Mouse (Mus musculus): Measurements from ENCODE around the gene Igsf9b.
A peak's percentile ranks its signal among the peaks of the same experiment; 100 is the strongest.

Gene Igsf9b

GRCm38 (mm10) chr9:27294380-27294779 is 4.6 kb upstream of the Igsf9b start:
- DNase-seq, result no peak

DNA sequence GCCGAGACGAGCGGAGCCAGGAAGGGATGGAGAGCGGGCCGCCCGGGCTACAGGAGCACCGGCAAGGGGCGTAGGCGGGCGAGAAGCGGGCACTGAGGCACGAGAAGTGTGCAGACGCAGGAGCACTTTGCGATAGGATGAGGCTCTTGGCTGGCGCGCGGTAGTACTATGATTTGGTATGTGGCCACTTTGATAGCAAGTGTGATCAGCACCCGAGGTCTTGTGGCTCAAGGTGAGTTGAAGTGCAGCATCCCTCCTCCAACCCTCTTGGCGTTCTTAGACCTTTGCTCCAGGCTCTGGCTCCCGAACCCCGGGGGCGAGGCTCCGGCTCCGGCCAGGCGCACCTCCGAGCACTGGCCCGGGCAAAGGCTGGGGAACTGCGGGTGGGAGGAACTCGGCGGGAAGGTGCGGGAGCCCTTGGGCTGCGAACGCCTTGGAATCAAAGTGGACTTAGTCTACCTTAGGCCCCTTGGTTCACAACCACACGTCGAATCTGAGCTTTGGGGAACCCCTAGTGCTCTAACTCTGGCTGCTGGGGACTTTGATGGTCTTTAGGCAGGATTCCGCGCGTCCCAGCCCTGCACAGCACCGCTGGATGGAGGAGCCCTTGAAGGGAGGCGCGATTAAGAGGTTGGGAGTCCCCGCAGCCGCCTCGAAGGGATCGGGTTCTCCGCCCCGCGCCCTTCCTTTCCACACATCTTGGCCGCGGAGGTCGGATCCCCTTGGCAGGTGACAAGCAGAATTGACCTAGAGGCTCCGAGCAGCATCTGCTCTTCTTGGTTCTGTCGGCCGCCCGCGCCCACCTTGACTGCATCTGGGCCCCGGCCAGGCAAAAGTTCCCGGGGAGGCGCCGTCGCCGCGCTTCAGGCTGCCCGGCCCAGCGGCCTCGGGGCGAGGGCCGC is 533 bp downstream of the Igsf9b start:
- DNase-seq, result peak; percentile 66 to 70

- DNase-seq, result peak; percentile 79 to 80
Observed at GRCm38 (mm10) chr9:27300188-27300691, 1.2 kb downstream of the Igsf9b start.

GRCm38 (mm10) chr9:27300698-27301097 is 1.7 kb downstream of the Igsf9b start:
- DNase-seq, result peak in 1 of 2 experiments; percentile 42

GRCm38 (mm10) chr9:27301486-27301885 is 2.5 kb downstream of the Igsf9b start:
- peak in 1 of 2 experiments; percentile 42 for DNase-seq

- DNase-seq, result peak; percentile 54
Observed at GRCm38 (mm10) chr9:27302291-27302690, 3.3 kb downstream of the Igsf9b start.

- DNase-seq, result peak; percentile 59 to 62
Observed at GRCm38 (mm10) chr9:27303571-27304484, 4.8 kb downstream of the Igsf9b start.

DNA sequence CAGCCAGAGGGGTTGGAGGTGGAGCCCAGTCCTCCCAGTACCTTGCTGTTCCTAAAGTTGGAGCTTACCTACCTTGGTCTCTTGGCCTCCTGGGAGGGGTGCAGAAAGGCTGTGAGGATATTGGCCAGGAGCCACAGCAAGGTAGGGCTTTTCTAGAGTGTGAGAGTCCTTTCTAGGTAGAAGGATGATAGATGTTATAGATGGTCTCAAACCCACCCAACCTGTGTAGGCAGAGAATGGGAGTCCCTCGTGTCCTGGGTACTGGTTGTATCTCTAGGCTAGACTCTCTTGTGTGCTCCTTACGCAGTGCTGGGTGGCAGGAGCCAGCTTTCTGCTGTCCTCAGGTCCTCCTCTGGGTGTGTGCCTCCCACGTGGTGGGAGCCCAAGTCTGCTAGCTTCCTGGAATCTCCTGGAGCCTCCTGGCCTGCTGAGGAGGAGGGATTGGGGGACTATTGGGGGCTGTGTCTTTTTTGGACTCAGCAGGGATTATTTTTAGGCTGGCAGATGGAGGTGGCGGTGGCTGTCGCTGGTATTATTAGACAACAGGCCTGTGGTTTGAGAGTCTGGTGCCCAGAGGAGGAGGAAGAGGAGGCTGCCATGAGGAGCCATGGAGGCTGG is 5.6 kb downstream of the Igsf9b start:
- peak in 1 of 2 experiments; percentile 56 for DNase-seq

GRCm38 (mm10) chr9:27305502-27305901 is 6.5 kb downstream of the Igsf9b start:
- DNase-seq, result peak; percentile 81 to 86

DNA sequence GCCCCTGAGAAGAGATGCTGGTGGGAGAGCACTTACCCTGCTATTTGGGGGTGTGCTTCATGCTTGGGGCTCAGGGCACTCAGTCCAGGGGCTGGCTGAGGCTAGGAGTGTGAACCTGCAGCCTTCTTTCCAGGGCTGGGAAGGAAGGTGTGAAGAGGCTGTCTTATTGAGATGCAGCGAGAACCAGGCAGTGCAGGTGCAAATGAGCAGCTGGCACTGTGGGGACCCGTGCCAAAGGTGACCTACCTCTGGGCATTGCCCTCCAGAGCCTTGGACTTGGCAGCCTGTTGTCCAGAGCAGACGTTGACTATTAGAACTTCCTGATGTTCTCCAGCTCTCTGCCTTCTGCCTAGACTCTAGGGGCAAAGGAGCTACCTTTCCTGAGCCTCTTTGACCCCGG is 7.6 kb downstream of the Igsf9b start:
- DNase-seq, result peak; percentile 53 to 55

DNA sequence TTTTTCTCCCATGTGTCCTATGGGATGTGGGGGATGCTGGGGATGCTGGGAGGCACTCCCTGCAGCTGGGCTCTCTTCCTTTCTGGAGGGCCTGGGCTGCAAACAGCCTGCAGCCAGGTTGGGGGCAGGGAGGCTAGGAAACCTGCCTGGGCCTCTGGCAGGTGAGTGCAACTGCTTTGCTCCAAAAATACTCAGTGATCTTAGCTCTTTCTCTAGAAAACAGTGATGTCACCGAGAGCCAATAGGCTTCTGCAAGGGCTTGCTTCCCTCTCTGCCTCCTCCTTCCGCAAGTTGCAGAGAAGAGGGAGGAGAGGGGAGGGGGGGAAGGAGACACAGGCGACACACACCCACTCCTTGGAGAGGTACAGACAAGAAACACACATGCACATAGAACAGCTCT is 8.3 kb downstream of the Igsf9b start:
- peak; percentile 78 to 84 for DNase-seq

- peak in 1 of 2 experiments; percentile 40 for DNase-seq
Observed at GRCm38 (mm10) chr9:27308045-27308444, 9.0 kb downstream of the Igsf9b start.

DNA sequence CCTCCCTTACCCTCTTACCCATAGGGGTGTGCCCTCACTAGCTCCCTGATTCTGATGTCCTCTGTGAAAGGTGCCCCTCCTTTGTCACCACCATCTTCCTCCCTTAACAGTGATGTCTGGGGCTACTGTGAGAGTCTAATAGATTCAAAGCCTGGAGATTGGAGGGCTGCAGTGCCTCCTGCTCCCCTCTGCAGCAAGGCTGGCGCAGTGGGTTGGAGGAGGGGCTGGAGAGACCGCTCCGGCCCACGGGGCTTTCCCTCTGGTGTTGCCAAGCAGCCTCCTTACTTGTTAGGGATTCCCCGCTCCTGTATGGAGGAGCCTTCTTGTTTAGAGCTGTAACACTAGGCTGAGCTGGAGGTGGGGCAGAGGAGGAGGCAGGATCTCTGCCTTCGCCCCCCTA is 9.6 kb downstream of the Igsf9b start:
- peak; percentile 56 to 64 for DNase-seq

DNA sequence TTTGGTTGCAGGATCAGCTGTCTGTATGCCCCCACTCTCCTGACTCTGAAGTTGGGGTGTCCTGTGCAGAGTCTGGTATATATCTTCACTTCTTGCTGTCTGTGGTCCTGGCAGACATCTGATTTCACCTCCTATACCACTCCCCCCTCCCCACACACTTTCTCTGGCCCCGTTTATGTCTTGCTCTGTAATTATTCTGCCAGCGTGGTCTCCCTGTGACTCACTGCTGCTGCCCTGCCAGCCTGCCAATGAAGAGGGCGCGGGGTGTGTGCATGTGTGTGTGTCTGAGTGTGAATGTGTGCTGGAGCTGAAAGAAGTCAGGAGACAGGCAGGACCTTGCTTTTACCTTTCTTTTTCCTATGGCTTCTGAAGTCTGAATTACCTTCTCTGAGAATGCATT is 11.0 kb downstream of the Igsf9b start:
- DNase-seq, result peak; percentile 45 to 70

DNA sequence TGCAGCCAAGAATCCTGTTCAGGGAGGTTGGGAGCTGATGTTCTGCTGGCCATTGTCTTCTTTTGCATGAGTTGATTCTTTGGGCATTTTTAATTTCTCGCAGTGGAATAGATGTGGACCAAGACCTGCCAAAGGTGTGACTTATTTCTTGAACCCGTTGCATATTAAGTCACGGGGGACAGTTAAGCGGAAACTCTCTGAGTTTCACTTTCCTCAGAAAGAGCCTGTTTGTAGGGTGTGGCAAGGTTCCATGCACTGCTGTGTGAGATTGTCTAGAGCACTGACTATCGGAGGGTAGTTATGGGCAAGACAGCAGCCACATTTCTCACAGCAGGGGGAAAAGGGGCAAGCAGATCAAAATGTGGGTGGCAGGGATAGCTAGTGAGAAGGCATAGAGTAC is 14.4 kb downstream of the Igsf9b start:
- no peak for DNase-seq

GRCm38 (mm10) chr9:27321267-27321666 is 22.3 kb downstream of the Igsf9b start:
- DNase-seq, result no peak

DNA sequence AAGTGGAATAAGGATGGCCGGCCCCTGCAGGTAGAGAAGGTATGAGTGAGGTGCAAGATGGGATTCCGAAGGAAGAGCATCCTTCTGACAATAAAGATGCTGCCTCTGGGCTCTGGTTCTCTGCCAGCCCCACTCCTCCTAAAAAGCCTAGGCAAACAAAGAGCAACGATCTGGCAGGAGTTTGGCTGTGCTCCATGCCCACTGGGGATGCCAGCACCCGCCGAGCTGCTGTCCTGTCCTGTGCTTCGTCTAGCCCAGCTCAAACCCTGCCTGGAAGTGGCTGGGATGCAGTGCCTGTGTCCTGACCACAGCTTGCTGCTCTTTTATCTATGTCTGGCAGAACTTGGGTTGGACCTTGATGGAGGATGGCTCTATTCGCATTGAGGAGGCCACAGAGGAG is 23.3 kb downstream of the Igsf9b start:
- DNase-seq, result peak; percentile 67 to 76

DNA sequence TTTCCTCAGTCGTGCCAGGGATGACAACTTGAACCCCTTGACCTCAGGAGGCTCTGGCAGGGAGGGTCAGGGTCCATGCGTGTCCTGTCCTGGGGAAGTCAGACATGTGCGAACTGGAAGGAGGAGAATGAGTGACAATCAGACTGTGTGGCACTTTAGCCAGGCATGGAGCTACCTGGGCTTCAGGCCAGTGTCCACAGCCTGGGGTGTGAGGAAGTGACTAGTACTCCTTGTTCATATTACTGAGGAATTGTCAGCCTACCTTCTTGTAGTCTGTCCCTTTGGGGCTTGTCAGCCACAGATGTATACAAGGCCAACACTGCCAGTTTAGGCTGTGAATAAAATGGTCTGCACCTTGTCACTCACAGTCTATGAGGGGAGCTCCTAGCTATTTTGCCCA is 24.4 kb downstream of the Igsf9b start:
- peak; percentile 56 to 65 for DNase-seq

GRCm38 (mm10) chr9:27325920-27326319 is 26.9 kb downstream of the Igsf9b start:
- DNase-seq, result peak; percentile 82 to 90

DNA sequence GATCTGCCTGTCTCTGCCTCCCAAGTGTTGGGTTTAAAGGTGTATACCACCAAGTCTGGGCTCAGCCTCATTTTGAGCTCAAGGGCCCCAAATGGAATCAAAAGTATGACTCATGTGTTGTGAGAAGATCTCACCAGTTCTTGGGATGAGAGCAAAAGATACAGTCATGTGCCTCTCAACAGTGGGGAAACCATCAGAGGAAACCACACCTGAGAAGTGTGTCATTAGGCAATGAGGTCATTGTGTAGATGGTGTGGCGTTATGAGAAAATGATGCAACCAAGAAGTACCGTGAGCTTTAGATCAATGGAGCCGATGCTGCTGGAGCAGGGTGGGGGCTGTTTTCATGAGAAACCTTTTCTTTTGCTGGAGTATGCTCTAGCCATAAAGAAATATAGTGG is 28.6 kb downstream of the Igsf9b start:
- no peak for DNase-seq

DNA sequence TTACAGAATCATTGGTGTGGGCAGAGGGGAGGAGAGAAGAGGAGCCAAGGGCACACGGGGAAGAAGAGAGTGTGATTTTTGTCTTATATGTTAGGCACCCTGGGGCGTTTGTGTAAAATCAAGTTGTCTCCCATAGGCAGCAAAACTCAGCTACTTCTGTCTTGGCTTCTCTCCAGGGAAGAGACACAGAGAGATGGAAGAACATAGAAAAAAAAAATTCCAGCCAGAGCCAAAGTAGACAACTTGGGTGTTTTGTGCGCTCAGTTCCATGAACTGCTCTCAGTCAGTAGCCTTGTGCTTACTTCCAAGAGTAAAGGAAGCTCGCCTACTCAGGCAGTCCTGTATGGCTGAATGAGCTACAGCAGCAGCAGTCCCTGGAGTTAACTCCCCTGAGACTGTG is 31.4 kb downstream of the Igsf9b start:
- no peak for DNase-seq

DNA sequence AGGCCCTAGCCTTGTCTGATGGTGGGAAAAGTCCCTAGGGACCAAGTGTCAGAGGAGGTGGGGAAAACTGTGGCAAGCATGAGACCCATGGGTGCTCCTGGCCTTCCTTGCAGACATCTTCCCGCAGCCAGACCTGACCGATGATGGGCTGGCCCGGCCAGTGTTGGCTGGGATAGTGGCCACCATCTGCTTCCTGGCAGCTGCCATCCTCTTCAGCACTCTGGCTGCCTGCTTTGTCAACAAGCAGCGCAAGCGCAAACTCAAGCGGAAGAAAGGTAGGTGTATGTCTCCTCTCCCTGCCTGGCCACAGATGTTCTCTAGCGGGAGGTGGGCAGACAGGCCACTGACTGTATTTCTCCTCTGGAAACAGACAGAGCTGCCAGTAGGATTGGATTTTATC is 32.5 kb downstream of the Igsf9b start:
- peak; percentile 75 to 81 for DNase-seq

DNA sequence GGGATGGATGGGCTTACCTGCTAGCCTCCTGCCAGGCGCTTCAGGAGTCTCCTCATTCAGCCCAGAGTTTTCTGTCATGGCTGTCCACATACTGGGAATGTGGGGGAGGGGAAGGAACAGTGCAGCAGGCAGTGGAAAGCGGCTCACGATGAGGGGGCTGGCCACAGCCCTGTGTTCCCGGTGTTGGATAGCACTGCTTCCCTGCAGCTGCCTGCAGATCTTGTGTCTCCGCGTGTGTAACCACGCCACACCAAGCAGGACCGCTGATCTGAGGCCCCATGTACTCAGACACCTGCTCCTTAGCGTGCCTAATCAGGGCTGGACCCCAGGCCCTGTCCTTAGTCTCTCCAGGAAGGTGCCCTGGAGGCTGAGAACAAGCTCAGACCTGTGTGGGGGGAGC is 35.9 kb downstream of the Igsf9b start:
- DNase-seq, result no peak

All from cerebellum, postnatal 25 days (tissue).